Mouse (Mus musculus) telencephalon, adult 2 months (tissue): Measurements from ENCODE around the gene Psmf1.

ENCODE experiments used
- DNase-seq: peaks from one replicate; pipeline ENCODE4 v3.0.0-alpha.2; 2011; ENCODE audit warnings: low read depth, low spot score

Gene Psmf1

DNA sequence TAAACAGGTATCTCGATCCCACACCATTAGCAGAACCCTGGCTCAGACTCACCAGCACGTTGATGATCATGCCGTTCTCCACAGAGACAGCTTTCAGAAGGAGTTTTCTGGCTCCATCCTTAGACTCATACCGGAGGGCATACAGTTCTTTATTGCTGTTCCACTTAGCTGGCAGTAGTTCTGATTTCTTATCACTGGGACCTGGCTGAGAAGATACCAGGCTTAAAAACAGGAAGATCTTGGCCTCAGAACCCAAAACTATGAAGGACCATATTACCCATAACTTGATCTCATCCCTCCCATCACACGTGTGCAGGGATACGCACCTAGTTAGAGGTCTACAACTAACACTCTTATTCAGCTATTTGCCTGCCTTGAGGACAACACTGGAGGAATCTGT lies 8.6 kb downstream of the Psmf1 start:
- DNase-seq = no peak

DNA sequence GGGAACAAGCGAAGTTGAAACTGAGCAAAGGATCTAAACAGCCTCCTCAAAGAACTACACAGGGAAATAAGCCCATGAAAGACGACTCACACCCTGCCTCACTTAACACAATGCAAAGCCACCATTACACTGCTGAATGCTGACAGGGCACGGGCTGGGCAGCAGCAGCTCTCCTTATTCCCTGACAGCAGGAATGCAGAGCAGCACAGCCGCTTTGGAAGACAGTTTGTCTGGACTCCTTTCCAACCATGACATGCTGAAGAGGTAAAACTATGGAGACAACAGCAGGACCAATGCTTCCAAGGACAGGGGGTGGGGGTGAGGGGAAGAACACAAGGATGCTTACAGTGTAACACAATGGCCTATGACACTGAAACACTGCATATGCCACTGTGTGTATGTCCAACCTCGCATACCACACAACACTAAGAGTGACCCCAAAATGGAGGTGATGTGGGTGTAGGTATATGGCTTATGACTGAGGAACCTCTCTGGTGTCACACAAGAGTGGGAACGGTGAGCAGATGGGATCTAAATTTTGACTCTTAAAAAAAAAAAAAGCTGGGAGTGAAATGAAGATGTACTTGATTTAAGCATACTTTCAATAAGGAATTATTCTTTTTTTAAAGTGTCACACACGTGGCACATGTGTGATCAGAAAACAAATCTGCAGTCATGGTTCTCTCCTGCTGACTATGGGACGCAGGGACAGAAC lies 10.7 kb downstream of the Psmf1 start:
- peak; percentile 60 for DNase-seq

DNA sequence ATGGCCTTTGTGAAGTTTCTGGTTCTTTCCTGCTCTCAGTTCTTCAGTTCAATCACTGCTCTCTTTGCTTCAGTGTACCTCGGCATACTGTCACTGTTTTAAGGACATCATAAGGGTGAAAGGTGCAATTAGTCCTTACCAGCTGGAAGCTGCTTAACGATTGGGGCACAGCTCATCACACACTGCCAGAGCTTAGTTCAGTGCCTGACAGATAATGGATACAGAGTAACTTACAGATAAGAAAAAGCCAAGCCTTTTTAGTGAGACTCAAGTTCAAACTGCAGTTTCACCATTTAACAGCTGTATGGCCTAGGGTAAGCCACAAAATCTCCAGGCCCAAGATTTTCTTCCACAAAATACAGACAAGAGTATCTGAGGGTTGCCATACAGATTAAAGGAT lies 19.9 kb downstream of the Psmf1 start:
- DNase-seq = no peak

DNA sequence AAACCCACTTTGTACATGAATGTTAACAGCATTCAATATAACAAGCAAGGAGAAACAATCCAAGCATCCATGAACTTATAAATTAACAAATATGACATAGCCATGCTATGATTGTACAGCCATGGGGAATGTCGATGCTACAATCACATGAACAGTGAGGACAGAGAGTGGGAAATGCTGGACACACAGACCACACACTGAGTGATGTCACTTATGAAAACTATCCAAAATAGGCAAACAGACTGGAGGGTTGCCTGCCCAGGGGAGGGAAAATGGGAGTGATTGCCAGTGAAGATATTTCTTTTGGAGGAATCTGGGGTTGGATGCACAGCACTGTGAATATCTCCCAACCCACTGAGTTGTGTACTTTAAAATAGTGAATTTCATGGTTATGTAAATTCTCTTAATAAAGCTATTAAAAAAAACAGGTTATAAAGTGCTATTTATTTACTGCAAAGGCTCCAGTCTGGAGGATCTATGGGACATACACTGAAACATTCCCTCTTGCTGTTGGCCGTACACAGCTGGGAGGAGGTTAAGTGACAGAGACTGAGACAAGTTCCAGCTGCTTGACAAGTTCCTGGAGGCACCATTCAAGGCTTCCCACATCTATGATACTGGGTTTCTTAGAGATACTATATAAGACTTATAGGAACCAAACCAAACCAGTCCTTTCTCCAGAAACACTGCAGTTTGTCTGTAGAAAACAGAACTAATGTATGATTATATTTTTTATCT lies 27.5 kb downstream of the Psmf1 start:
- DNase-seq = no peak

DNA sequence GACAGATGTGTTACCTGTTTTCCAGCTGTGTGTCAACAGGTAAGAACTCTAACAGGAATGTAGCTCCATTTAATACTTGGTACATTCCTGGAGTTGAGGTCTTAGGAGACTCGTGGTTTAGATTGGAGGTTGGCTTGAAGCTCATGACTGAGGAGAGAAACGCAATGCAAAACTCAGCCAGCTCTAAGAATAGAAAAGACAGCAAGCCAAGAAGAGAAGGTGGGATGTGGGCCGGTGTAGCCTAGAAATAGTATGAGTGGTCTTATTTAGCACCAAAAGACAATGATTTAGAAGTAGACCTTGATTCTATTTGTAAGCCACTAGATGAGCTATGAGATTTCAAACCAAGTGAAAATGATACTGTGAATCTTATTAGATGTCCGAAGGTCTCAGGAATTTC lies 28.5 kb downstream of the Psmf1 start:
- DNase-seq = peak; percentile 80

DNA sequence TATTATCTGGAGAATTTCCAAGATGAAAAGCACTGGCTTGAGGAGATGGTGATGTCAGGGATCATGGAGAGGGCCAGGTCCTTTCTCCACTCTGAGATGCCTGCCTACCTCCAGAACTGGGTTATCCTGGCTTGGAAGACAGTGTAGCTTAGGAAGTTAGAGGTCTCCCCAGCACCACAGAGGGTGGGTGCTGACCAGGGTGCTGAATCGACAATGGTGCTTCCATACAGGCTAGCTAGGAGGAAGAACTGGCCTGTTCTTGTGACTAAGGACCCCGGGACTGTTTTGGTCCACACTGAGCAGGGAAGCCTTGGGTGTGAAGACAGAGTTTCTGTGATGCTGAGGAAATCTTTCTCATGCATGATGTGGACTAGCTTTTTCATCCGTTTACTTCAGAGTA lies 31.3 kb downstream of the Psmf1 start:
- no peak for DNase-seq

DNA sequence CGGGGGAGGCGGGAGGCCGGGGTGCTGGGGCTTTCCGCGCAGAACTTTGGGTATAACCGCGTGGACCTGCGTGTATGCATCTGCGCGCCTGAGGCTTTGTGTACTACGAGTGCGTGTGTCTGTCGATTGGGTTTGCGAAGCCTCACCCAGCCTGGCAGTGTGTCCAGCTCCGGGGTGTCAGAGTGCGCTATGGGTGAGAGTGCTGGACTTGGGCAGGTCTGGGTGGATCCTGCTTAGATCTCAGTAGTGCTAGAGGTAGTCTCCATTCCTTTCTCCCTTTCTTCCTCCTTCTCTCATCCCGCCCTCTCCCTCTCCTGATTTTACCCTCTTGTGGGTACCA lies 41.2 kb downstream of the Psmf1 start:
- no peak for DNase-seq

DNA sequence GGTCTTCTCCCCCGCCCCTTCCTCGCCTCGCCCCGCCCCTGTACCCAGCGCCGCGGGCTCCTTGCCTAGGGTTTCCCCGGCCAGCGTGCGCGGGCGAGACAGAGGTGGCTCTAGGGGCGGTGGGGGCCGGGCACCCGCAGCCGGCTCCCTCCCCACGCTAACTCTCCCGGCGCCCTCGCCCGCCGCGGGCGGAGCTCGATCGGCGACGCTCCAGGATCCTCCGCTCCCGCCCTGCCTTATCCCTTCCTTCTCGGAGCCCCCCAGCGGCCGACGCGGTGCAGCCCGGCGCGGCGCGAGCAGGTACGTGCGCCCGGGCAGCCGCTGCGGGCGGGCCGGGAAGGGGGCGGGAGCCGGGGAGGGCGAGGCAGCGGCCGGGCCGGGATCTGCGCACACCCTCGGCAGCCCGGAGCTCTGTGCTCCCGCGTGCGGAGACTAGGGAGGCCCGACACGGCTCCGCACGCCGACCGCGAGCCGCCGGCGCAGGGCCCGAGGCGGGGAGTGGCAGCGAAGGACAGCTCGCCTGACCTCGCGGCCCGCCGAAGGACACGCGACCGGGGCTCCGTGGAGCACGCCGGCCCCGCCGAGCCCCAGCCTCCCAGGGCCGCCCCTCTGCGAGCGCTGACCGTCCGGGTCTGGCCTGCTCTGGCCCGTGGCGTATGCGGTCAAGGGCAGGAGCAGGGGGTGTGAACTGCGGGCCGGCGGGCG lies 41.7 kb downstream of the Psmf1 start:
- no peak for DNase-seq

DNA sequence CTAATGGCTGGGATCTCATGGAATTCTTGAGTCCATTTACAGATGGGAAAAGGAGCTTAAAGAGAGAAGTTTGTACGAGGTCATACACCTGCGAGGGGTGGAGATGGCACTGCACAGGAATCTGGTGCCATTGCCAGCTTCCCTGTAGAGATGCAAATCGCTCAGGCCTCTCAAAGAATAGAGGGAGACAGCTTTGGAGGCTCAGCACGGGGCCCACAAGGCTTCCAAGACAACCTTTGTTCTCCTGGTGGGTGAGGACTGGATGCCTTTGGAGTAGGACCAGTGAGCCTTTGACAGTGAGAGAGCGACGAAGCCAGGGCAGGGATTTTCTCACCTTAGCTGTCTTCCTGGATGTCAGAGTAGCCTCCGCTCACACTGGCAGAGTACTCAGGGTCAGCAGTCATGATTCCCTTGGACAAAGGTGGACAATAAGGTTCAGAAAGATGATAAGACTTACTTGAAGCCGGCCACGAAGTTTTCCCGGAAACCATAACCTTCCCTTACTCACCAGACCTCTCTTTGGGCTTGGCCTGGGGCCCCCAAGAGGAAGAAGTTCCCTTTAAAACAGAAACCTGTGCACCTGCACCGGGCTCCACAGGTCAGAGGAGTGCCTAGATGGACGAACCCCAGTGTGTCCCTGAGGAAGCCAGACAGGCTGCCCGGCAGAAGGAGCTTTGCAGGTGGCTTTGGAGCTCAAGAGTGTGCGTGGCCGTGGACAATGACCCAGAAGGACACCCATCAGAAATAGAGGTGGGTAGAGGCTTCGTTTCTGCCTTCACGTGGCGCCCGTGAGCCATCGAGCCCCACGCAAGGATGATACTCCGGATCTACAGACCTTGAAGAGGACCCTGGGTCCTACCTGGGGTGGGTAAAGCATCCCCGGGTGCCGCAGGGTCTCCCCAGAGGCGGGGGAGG lies 42.5 kb downstream of the Psmf1 start, which contains the start of gene Tmem74b:
Gene Tmem74b (plus strand): TSS at position 778 of the 915 bp plus-strand sequence.
- DNase-seq = no peak

DNA sequence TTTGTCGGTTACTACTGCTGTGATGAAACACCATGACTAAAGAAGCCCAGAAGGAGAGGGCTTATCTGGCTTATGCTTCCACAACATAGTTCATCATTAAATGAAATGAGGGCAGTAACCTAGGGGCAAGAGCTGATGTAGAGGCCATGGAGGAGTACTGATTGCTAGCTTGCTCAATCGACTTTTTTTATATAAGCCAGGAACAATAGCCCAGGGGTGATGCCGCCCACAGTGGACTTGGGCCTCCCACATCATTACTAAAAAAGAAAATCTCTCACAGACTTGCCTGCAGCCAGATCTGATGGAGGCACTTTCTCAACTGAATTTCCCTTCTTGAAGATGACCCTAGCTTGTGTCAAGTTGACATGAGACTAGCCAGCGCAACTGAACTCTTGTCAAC lies 61.0 kb downstream of the Psmf1 start:
- no peak for DNase-seq

DNA sequence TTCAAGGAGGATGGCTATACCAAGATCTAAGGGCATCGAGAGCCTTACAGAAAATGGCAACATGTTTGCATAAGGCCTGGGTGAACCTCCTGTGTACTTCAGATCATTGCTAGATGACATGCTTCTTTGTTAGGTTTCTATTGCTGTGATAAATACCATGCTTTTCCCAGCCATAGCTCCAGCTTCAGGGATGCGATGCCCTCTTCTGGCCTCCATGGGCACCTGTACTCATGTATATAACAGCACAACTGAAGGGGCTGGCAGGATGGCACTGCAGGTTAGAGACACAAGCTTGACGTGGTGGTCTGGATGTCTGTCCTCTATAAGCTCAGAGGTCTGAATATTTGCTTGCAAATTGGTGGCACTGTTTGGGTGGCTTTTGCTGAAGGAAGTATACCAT lies 61.6 kb downstream of the Psmf1 start:
- no peak for DNase-seq

DNA sequence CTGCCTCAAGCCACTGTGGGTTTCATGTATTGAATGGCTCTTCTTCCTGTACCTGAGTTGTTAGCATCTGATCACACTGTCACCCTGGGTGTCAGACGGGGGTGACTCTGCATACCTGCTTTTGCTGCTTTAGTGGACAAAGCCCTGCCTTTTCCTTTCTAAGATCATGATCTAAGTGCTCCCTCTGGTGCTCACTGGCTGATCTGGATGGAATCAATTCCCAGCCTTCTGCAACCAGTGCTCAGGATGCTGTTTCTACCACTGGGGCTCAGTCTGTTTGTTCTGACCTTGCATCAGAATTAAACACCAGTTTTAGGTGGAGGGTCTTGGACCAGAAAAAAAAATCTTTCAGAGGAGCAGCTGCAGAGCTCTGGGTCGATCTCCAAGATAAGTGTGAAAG lies 67.8 kb downstream of the Psmf1 start:
- DNase-seq = no peak

DNA sequence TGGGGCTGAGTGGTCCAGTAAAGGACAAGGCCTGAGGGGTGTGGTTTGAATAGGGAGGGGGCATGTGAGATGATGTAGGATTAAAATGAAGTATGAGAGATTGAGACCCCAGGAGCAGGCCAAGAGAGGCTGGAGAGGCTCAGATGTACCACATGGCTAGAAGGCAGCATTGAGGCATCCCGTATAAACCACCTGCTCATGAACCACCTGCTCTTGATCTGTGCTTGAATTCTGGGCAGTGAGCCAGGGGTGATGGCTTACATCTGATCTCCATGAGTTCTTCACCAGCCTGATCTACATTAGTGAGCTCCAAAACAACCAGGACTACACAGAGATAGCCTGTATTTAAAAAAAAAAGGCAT lies 73.0 kb downstream of the Psmf1 start:
- DNase-seq = no peak

DNA sequence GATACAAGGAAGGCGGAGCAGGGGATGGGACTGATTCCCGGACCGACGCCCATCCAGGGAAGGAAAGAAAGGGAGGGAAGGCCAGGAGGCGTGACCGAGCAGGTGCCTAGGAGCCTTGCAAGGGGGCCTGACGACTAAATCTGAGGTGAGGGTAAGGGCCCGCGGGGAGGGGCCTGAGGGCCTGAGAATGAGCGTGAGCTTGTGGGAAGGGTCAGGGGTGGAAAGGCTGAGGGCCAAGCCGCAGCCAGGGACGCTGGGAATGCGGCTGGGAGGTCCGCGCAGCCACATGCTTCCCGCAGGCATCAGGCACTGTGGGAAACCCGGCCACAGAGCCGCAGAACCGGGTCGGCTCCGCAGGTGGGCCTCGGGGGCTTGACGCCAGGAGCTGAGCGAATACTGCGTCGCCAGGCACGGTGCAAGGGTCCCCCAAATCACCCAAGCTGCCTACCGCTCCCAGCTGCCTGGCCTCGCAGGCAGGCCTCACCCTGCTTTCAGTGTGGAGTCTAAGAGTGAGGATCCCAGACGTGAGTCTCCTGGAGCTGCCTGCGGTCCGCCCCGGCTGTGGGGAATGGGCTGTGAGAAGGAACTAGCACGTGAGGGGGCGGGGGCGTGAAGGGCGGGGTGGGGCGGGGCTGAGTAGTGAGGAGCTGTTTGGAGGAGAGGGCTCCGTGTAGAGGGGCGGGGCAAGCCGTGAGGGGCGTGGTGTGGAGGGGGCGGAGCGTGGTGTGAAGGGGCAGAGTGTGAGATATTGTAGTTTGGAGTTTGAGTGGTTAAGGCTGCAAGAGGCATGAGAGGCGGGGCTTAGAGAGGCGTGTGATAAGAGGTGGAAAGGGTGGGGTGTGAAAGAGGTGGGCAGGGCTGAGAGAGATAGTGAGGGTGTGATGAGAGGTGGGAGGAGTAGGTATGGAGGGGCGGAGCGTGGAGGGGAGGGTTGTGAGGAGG lies 73.7 kb downstream of the Psmf1 start:
- DNase-seq = no peak

DNA sequence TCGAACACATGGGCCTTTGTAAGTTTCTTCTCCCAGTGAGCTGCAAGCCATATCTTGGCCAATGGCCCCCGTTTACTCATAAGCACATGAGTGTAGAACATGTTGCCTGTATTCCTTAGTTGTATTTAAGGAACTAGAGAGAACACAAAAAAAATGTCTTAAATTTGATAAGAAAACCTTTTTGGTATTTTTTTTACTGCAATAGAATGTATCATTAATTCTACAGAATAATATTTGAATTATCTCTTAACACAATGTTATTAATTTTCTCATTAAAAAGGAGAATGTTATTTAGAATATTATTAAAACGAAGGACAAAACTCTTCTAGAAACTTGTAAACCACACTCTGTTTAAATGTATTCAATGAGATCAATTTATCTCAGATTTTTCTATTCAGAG lies 75.6 kb downstream of the Psmf1 start, which contains the start of gene Rad21l:
Gene Rad21l (minus strand): TSS at position 101 of the 400 bp plus-strand sequence.
- no peak for DNase-seq
